Mouse (Mus musculus): Measurements from ENCODE around the gene Ifnar1. TPM values are rescaled to one million over a fixed set of nuclear protein-coding genes. Genes with fewer than 3 reads are reported as not detected.

Ifnar1 gene
- polyA plus RNA-seq, 1 experiment from 2014 or later, result 39.4 TPM

DNA sequence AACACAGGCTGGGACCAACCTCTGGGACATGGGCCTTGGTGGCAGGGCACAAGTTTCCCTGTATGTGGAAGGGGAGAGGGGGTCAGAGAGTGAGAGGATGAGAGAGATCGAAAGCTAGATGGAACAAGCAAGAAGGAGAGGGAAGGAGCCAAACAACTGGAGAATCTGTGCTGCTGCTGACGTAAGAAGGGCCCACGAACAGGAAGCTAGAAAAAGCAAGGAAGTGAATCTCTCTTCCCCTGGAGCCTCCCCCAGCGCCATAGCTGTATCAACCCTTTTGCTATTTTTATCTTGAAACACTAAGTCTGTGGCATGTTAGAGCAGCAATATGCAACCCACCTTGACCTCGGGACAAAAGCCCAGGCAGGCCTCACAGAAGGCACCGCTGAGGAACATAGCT lies 53.0 kb downstream of the Ifnar1 start:
- H3K27ac ChIP-seq (ENCODE audit: low read length), result no peak overlapping the region
- 66% methylated on average over 6 of the region's 6 CpGs for WGBS

DNA sequence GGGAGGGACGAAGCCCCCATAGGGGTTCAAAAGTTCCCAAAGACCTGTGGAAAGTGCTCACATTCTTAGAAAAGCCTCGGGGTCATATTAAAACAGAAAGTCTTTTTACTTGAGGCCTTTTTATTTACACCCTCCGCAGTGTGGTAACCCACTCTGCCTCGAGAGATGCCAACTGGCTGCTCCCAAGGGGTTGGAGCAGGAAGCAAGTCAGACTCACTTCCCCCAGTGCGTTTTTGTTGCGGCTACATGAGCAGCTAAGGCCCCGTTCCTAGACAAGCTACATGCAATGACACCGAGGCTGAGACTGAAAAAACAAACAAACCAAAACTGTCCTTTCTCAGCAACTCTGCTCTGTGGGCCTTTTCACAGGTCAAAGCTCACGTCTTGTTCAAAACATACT lies 53.5 kb downstream of the Ifnar1 start:
- Histone ChIP-seq H3K9me3 (ENCODE audit: control insufficient read depth, low read length) (no peaks in the 10 kb centered on the region), H3K4me2 (ENCODE audit: low read depth, low read length) (no peak overlapping the region), H3K36me3 (ENCODE audit: control insufficient read depth, insufficient read depth, low read length) (no peaks in the 10 kb centered on the region), H3K4me1 (ENCODE audit: control insufficient read depth, insufficient read depth, low read length) (peaks cover 5% of the 10 kb centered on the region; the same call in 1 of the 2 replicates), H3K27me3 (replicated peaks; ENCODE audit: control insufficient read depth, insufficient read depth, low read length) (no peaks in the 10 kb centered on the region; the same call in 1 of the 2 replicates), H3K4me3 (ENCODE audit: low read length) (no peak overlapping the region), H3K27ac (ENCODE audit: low read length) (no peak overlapping the region), H3K9ac (ENCODE audit: low read depth, low read length) (no peak overlapping the region)
- 64% methylated on average over 9 of the region's 9 CpGs for WGBS
- ATAC-seq, result no peak

More for the DNA sequence above, 53.0 kb downstream of the Ifnar1 start:
- ATAC-seq, result no peak
- no peaks in the 10 kb centered on the region; the same call in 1 of the 2 replicates for H3K27me3 ChIP-seq (replicated peaks; ENCODE audit: control insufficient read depth, insufficient read depth, low read length)
- no peak overlapping the region for H3K4me3 ChIP-seq (ENCODE audit: low read length)
- no peaks in the 10 kb centered on the region for H3K36me3 ChIP-seq (ENCODE audit: control insufficient read depth, insufficient read depth, low read length)
- H3K4me2 ChIP-seq (ENCODE audit: low read depth, low read length), result no peak overlapping the region
- no peak overlapping the region for H3K9ac ChIP-seq (ENCODE audit: low read depth, low read length)
- no peaks in the 10 kb centered on the region for H3K9me3 ChIP-seq (ENCODE audit: control insufficient read depth, low read length)
- peaks cover 5% of the 10 kb centered on the region for H3K4me1 ChIP-seq (ENCODE audit: control insufficient read depth, insufficient read depth, low read length)

DNA sequence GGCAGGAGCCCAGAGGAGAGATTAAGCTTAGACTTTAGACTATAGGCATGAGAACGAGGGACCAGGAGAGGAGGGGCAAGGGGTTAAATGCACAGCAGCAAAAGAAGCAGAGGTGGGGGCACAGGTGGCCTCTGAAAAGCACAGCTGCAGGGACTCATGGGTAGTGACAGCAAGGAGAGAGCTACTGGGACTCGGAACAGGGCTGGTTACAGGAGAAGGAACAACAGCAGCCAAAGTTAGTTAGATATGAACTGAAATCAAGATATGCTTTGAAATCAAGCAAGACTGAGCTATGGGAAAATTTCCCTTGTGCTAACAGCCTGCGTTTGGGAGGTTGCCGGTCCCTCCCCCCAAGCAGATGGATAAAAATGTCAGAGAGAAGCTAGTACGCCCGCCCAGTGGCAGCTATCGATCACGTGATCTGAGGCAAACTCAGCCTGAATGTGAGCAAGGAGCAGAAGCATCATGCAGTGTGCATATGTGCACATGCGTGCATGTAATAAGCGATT lies 56.6 kb downstream of the Ifnar1 start:
- peak; percentile 59 for ATAC-seq
- Histone ChIP-seq H3K9me3 (ENCODE audit: control insufficient read depth, low read length) (no peaks in the 10 kb centered on the region), H3K9ac (ENCODE audit: low read depth, low read length) (0 out of 2 replicates have a peak overlapping the region, but pooled peaks have one; percentile 15), H3K27me3 (replicated peaks; ENCODE audit: control insufficient read depth, insufficient read depth, low read length) (no peaks in the 10 kb centered on the region), H3K4me1 (ENCODE audit: control insufficient read depth, insufficient read depth, low read length) (peaks cover 19% of the 10 kb centered on the region), H3K27ac (ENCODE audit: low read length) (no peak overlapping the region; the same call in 1 of the 2 replicates), H3K4me2 (ENCODE audit: low read depth, low read length) (peak overlapping the region; percentile 30), H3K4me3 (ENCODE audit: low read length) (no peak overlapping the region), H3K36me3 (ENCODE audit: control insufficient read depth, insufficient read depth, low read length) (no peaks in the 10 kb centered on the region)
- 29% methylated on average over 10 of the region's 10 CpGs for WGBS

DNA sequence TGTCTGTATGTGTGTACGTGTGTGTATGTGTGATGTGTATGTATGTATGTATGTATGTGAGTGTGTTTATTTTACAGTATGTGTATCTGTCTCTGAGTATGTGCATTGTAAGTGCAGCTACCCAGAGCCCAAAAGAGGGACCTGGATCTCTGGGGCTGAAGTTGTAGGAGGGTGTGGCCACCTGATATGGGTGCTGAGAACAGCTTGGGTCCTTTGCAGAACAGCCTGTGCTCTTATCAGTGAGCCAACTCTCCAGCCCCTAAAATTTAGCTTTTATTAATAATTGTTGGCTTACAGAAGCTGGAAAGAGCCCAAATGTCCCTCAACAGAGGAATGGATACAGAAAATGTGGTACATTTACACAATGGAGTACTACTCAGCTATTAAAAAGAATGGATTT lies 58.6 kb downstream of the Ifnar1 start:
- 92% methylated on average over 1 of the region's 1 CpGs for WGBS
- Histone ChIP-seq H3K27ac (ENCODE audit: low read length) (no peak overlapping the region), H3K9me3 (ENCODE audit: control insufficient read depth, low read length) (no peaks in the 10 kb centered on the region), H3K4me2 (ENCODE audit: low read depth, low read length) (no peak overlapping the region), H3K4me1 (ENCODE audit: control insufficient read depth, insufficient read depth, low read length) (peaks cover 23% of the 10 kb centered on the region), H3K9ac (ENCODE audit: low read depth, low read length) (no peak overlapping the region), H3K27me3 (replicated peaks; ENCODE audit: control insufficient read depth, insufficient read depth, low read length) (no peaks in the 10 kb centered on the region), H3K4me3 (ENCODE audit: low read length) (no peak overlapping the region), H3K36me3 (ENCODE audit: control insufficient read depth, insufficient read depth, low read length) (no peaks in the 10 kb centered on the region)
- ATAC-seq, result no peak

DNA sequence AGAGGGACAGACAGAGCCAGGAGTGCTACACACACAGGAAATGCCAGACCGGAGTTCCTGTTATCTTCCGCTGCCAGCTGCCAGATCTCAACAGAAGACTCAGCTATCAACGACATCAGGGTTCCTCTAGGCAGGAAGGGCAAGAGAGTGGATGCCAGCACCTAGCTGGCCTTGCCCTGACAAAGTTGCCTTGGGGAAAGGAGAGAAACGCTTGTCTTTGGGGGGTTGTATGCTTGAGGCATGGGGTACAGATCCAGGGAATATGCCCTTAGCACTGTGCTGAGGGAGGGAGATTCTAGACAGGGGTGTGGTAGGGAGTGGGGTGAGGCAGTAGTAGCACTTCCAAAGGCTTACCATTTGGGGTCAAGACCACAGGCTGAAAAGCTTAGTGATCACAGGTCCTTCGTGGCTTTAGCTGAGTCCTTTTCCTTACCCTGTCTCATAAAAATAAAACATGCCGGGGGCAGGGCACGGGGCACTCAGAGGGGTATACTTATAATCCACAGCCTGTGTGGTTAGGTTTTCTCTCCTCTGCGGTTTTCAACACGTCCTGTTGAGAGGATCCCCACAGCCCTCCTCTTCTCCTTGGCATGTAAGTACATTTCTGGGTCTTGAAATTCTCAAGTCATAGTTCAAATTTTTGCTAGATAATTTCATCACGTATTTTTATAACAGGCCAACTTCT lies 60.7 kb downstream of the Ifnar1 start:
- no peak for ATAC-seq
- Histone ChIP-seq H3K27ac (ENCODE audit: low read length) (peak overlapping the region; percentile 90), H3K36me3 (ENCODE audit: control insufficient read depth, insufficient read depth, low read length) (no peaks in the 10 kb centered on the region), H3K4me3 (ENCODE audit: low read length) (no peak overlapping the region), H3K9me3 (ENCODE audit: control insufficient read depth, low read length) (no peaks in the 10 kb centered on the region), H3K27me3 (replicated peaks; ENCODE audit: control insufficient read depth, insufficient read depth, low read length) (no peaks in the 10 kb centered on the region), H3K4me1 (ENCODE audit: control insufficient read depth, insufficient read depth, low read length) (peaks cover 23% of the 10 kb centered on the region), H3K9ac (ENCODE audit: low read depth, low read length) (no peak overlapping the region), H3K4me2 (ENCODE audit: low read depth, low read length) (peak overlapping the region; percentile 75; the same call in 1 of the 2 replicates)
- 60% methylated on average over 10 of the region's 10 CpGs for WGBS

DNA sequence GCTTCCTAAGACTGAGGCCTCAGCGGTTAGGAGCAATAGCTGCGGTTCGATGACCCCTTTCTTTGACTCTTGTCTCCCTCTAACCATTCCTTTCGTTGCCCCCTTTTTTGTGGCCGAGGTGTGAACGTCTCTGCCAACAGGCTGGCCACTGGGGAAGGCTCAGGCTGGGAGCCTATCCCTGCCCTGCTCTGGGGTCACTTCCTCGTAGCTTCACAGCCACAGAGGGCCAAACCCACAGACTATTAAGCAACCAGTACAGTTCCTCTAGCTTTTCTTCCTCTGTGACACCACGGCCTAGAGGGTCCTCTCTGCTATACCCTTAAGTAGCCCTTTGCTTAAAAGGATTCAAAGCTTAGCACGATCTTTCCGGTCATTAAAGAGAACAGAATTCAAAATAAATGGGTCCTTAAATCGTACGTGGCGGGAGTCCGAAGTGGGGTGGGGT lies 61.4 kb downstream of the Ifnar1 start:
- peak overlapping the region; percentile 90 for H3K27ac ChIP-seq (ENCODE audit: low read length)
- ATAC-seq, result peak; percentile 39
- peaks cover 24% of the 10 kb centered on the region for H3K4me1 ChIP-seq (ENCODE audit: control insufficient read depth, insufficient read depth, low read length)
- H3K9ac ChIP-seq (ENCODE audit: low read depth, low read length), result peak overlapping the region; percentile 99
- peak overlapping the region; percentile 75 for H3K4me2 ChIP-seq (ENCODE audit: low read depth, low read length)
- no peaks in the 10 kb centered on the region for H3K9me3 ChIP-seq (ENCODE audit: control insufficient read depth, low read length)
- no peaks in the 10 kb centered on the region for H3K27me3 ChIP-seq (replicated peaks; ENCODE audit: control insufficient read depth, insufficient read depth, low read length)
- no peaks in the 10 kb centered on the region for H3K36me3 ChIP-seq (ENCODE audit: control insufficient read depth, insufficient read depth, low read length)
- peak overlapping the region; percentile 92 for H3K4me3 ChIP-seq (ENCODE audit: low read length)
- 15% methylated on average over 14 of the region's 14 CpGs for whole genome bisulfite sequencing

DNA sequence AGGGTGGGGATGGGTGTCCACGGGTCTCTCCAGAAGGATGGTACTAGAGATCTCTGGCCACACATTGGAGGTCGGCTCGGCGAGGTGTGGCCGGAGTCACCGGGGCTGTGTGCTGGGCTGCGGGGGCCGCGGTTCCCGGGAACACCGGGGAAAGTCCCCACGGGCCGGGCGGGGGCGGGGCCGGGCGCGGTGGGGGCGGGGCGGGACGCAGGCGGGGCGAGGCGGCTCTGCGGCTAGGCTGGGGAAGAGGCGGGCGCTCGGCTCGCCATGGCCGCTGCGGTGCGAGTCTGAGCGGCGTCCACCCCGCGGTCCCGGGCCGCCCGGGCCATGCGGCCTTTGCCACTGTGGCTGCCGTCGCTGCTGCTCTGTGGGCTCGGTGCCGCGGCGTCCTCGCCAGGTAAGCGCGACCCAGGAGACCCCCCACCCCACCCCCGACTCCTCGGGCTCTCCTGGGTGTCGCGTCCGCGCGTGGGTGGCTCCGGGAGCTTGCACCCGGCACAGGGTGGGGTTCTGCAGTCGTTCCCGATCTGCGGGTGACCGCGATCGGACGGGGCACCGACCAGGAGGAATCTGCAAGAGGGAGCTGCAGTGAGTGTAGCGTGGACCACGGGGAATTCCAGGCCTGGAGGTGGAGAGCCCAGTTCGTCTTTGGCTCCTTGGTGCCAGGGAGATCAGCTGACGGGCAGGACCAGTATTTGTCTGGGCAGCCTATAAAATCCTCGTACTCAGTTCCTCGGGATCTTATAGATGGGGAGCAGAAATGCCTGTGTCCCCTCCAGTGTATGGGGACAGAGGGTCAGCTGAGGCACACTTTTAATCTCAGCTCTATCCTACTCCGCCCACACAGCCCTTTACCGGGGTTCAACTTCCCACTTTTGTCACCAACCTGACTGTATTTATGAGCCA lies 62.1 kb downstream of the Ifnar1 start, which contains the start of gene Ifngr2:
Gene Ifngr2 (plus strand): TSS at position 237 of the 906 bp plus-strand sequence.
- peak; percentile 75 for ATAC-seq
- WGBS, result 1% methylated on average over 43 of the region's 74 CpGs
- Histone ChIP-seq H3K9me3 (ENCODE audit: control insufficient read depth, low read length) (no peaks in the 10 kb centered on the region), H3K27me3 (replicated peaks; ENCODE audit: control insufficient read depth, insufficient read depth, low read length) (no peaks in the 10 kb centered on the region), H3K27ac (ENCODE audit: low read length) (peak within 1 kb of the TSS; percentile 90), H3K4me1 (ENCODE audit: control insufficient read depth, insufficient read depth, low read length) (peaks cover 25% of the 10 kb centered on the region), H3K36me3 (ENCODE audit: control insufficient read depth, insufficient read depth, low read length) (no peaks in the 10 kb centered on the region), H3K4me3 (ENCODE audit: low read length) (peak within 1 kb of the TSS; percentile 92), H3K4me2 (ENCODE audit: low read depth, low read length) (peak within 1 kb of the TSS; percentile 75), H3K9ac (ENCODE audit: low read depth, low read length) (peak within 1 kb of the TSS; percentile 99)

DNA sequence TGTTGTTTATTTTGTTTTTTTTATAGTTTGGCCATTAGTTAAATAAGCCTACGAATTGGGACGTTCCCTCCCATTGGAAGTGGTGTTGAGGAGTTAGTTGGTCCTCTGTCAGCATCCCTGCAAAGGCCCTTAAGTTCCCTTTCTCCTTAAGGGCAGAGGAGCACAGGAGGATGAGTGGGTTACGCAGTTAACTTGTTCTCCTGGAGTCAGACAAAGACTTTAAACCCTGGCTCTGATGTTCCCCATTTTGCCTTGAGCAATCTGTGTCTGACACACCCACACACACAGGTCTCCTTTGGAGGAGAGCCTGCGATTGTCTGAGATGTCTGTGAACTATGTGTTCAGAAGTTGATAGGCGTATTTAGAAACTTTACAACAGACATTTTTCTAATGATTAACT lies 62.9 kb downstream of the Ifnar1 start:
- 43% methylated on average over 5 of the region's 5 CpGs for WGBS
- Histone ChIP-seq H3K4me2 (ENCODE audit: low read depth, low read length) (peak overlapping the region; percentile 75), H3K9me3 (ENCODE audit: control insufficient read depth, low read length) (no peaks in the 10 kb centered on the region), H3K27me3 (replicated peaks; ENCODE audit: control insufficient read depth, insufficient read depth, low read length) (no peaks in the 10 kb centered on the region), H3K4me1 (ENCODE audit: control insufficient read depth, insufficient read depth, low read length) (peaks cover 31% of the 10 kb centered on the region), H3K4me3 (ENCODE audit: low read length) (peak overlapping the region; percentile 92), H3K9ac (ENCODE audit: low read depth, low read length) (peak overlapping the region; percentile 99), H3K27ac (ENCODE audit: low read length) (peak overlapping the region; percentile 90), H3K36me3 (ENCODE audit: control insufficient read depth, insufficient read depth, low read length) (no peaks in the 10 kb centered on the region)
- ATAC-seq, result peak; percentile 57

DNA sequence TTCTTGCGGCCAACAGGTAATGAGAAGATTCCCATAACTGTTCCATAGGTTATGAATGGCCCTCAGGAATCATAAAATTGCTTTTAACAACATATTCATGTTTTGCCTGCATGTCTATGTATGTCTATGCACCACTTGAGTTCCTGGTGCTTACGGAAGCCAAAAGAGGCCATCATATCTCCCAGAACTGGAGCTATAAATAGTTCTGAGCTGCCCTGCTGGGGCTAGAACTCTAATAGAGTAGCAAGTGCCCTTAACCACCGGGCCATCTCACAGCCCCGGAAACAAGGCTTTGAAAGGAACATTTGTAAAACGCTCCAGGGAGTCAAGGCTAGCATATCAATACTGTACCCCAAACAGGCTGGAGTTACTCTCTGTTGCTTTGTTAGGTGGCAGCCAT lies 63.5 kb downstream of the Ifnar1 start:
- H3K36me3 ChIP-seq (ENCODE audit: control insufficient read depth, insufficient read depth, low read length), result no peaks in the 10 kb centered on the region
- peak overlapping the region; percentile 56 for H3K9ac ChIP-seq (ENCODE audit: low read depth, low read length)
- ATAC-seq, result no peak
- no peaks in the 10 kb centered on the region for H3K9me3 ChIP-seq (ENCODE audit: control insufficient read depth, low read length)
- peak overlapping the region; percentile 87 for H3K27ac ChIP-seq (ENCODE audit: low read length)
- 24% methylated on average over 5 of the region's 5 CpGs for WGBS
- peaks cover 37% of the 10 kb centered on the region for H3K4me1 ChIP-seq (ENCODE audit: control insufficient read depth, insufficient read depth, low read length)
- peak overlapping the region; percentile 53 for H3K4me2 ChIP-seq (ENCODE audit: low read depth, low read length)
- H3K4me3 ChIP-seq (ENCODE audit: low read length), result peak overlapping the region; percentile 41
- H3K27me3 ChIP-seq (replicated peaks; ENCODE audit: control insufficient read depth, insufficient read depth, low read length), result no peaks in the 10 kb centered on the region
